Mouse (Mus musculus) thymus, adult 2 months (tissue): ENCODE data around the gene Azgp1. TPM values are rescaled to one million over a fixed set of nuclear protein-coding genes. Genes with fewer than 3 reads are reported as not detected.
"Not testable (repeated sequence)": the region's sequence is repeated elsewhere in the genome, so short reads cannot be mapped to it uniquely, and the experiment has no call there.

Source experiments
- DNase-seq: peaks from one replicate; pipeline ENCODE4 v3.0.0; 2021
- H3K27ac ChIP-seq: fragments of 200-500 bp; 2 replicates; pipeline ENCODE4 v1.5.1; 2012; ENCODE audit warnings: low read length, control low read depth; ENCODE audit not compliant: control insufficient read depth, insufficient read depth
- H3K27me3 ChIP-seq: fragments of 200-500 bp; 2 replicates; pipeline ENCODE4 v1.6.1; 2012; ENCODE audit warnings: mild to moderate bottlenecking, low read length, moderate library complexity, mixed read lengths; ENCODE audit not compliant: control insufficient read depth, insufficient read depth
- H3K36me3 ChIP-seq: fragments of 200-500 bp; 2 replicates; pipeline ENCODE4 v1.6.1; 2012; ENCODE audit warnings: mild to moderate bottlenecking, low read length, moderate library complexity; ENCODE audit not compliant: control insufficient read depth, insufficient read depth
- H3K4me1 ChIP-seq: fragments of 200-500 bp; replicated peaks from 2 replicates; pipeline ENCODE4 v1.6.1; 2012; ENCODE audit warnings: low read length; ENCODE audit not compliant: control insufficient read depth, insufficient read depth
- H3K4me3 ChIP-seq: fragments of 200-500 bp; 2 replicates; pipeline ENCODE4 v1.5.1; 2012; ENCODE audit warnings: mild to moderate bottlenecking, low read length, control low read depth, moderate library complexity; ENCODE audit not compliant: control insufficient read depth, insufficient read depth
- CTCF ChIP-seq: fragments of 200-500 bp; IDR thresholded peaks from 2 replicates; pipeline ENCODE4 v1.5.1; 2012; ENCODE audit warnings: mild to moderate bottlenecking, control low read depth, low read length, moderate library complexity, borderline replicate concordance; ENCODE audit not compliant: control insufficient read depth, poor library complexity, insufficient read depth; ENCODE audit errors: extremely low read depth
- POLR2A ChIP-seq: fragments of 200-500 bp; IDR thresholded peaks from 2 replicates; pipeline ENCODE4 v1.6.1; 2012; ENCODE audit warnings: mild to moderate bottlenecking, low read length, control low read depth, moderate library complexity; ENCODE audit not compliant: control insufficient read depth, poor library complexity, insufficient read depth; ENCODE audit errors: extremely low read depth
- WGBS: fragments of 180-500 bp; shearing (Covaris S2); methylation state at CpG from one replicate; pipeline ENCODE4 v1.1.7; 2018; 5-methylcytosine and 5-hydroxymethylcytosine counted together
- polyA plus RNA-seq: library from polyadenylated mRNA; depleted of rRNA; stranded (reverse); fragments of >200 nt; gene quantifications from 2 replicates; pipeline ENCODE4 v1.2.3, GENCODE M21; 2012; rRNA removed

The Azgp1 gene
- polyA plus RNA-seq = 0.96 TPM in 1 of 2 replicates, not detected in the other

- no peaks in the 10 kb centered on the region for H3K27me3 ChIP-seq
- no peak within 1 kb of the TSS for H3K27ac ChIP-seq
- no peaks in the 10 kb centered on the region for H3K4me1 ChIP-seq
- no peak for DNase-seq
- TF ChIP-seq CTCF (no peak), POLR2A (no peak)
- H3K4me3 ChIP-seq = no peak within 1 kb of the TSS
- 39% methylated on average over 4 of the region's 4 CpGs for WGBS
- H3K36me3 ChIP-seq = no peaks in the 10 kb centered on the region
These were observed at the start of gene Azgp1 for GRCm38 (mm10) chr5:137981300-137981699. Azgp1 (plus strand) TSS chr5:137981520.

- H3K4me1 ChIP-seq, DNase-seq, H3K27ac ChIP-seq, H3K27me3 ChIP-seq, H3K4me3 ChIP-seq, H3K36me3 ChIP-seq: not testable (repeated sequence)
- WGBS = 92% methylated on average over 2 of the region's 2 CpGs
These were observed 47.4 kb upstream of the Azgp1 start for GRCm38 (mm10) chr5:137933934-137934333.

- no peak for TF ChIP-seq CTCF
- TF ChIP-seq POLR2A = no peak
- H3K27me3 ChIP-seq = no peaks in the 10 kb centered on the region
- H3K27ac ChIP-seq = no peak overlapping the region
- H3K4me3 ChIP-seq = no peak overlapping the region
- 96% methylated on average over 2 of the region's 2 CpGs for WGBS
- no peak for DNase-seq
- H3K36me3 ChIP-seq = no peaks in the 10 kb centered on the region
- no peaks in the 10 kb centered on the region for H3K4me1 ChIP-seq
These were observed 44.8 kb upstream of the Azgp1 start for GRCm38 (mm10) chr5:137936486-137936885.

DNA sequence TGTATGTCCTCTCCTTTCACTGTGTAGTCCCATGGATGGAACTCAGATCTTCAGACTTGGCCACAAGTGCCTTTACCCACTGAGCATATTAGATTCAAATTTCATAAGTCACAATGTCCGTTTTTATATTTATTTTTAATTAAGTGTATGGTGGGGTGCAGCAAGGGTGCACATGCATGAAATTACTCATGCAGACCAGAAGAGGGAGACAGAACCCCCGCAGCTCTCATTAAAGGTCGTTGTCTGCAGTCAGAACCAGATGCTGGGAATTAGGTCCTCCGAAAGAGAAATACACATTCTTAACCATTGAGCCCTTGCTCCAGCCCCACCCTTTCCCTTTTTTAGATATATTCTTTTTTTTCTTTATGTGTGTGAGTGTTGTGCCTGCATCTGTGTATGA lies 44.1 kb upstream of the Azgp1 start:
- Histone ChIP-seq H3K4me3 (no peak overlapping the region), H3K36me3 (no peaks in the 10 kb centered on the region), H3K27ac (no peak overlapping the region), H3K4me1 (no peaks in the 10 kb centered on the region), H3K27me3 (no peaks in the 10 kb centered on the region)
- no peak for DNase-seq
- WGBS = 66% methylated on average over 4 of the region's 4 CpGs
- TF ChIP-seq POLR2A = no peak
- no peak for TF ChIP-seq CTCF

DNA sequence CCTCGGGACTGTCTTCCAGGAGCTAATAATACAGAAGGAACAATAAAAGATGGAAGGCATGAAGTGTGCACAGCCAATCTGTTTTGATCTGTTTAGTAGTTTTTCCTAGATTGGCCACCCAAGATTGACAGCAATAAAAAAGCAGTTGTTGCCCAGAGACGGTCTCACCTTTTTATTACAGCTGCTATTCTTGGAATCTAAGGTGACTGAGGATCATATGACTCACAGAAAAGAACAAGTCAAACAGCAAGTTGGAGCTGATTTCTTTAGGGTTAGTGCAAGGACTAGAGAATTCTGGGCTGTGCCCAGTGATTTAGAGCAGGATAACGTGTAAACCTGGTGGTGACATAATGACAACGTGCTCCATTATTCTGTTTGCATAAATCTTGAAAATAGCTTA lies 40.4 kb upstream of the Azgp1 start:
- no peak for DNase-seq
- Histone ChIP-seq H3K4me3 (no peak overlapping the region), H3K36me3 (no peaks in the 10 kb centered on the region), H3K27me3 (no peaks in the 10 kb centered on the region), H3K4me1 (no peaks in the 10 kb centered on the region), H3K27ac (no peak overlapping the region)
- 81% methylated on average over 4 of the region's 4 CpGs for WGBS
- TF ChIP-seq POLR2A = no peak
- TF ChIP-seq CTCF = no peak

- no peaks in the 10 kb centered on the region for H3K27me3 ChIP-seq
- no peak for TF ChIP-seq CTCF
- no peak for TF ChIP-seq POLR2A
- no peak overlapping the region for H3K27ac ChIP-seq
- H3K4me1 ChIP-seq = no peaks in the 10 kb centered on the region
- DNase-seq = no peak
- H3K4me3 ChIP-seq = no peak overlapping the region
- WGBS = 75% methylated on average over 1 of the region's 1 CpGs
- no peaks in the 10 kb centered on the region for H3K36me3 ChIP-seq
These were observed 38.2 kb upstream of the Azgp1 start for GRCm38 (mm10) chr5:137943133-137943532.

DNA sequence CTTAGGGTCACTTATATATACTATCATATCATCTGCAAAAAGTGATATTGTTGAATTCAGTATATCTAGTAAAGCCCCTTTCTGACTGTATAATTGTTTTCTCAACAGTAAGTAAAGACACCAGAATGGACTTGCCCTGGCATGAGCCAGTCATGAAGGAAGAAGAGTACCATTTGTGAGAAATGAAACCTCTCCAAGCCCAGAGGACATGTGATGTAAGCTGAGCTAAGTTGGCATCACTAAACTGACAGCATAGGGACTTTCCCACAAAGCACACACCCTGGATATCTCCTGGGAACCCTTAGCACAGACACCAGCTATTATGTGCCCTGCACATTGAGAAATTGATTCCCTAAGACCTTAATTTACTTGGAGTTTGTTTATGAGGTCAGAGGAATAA lies 34.0 kb upstream of the Azgp1 start:
- TF ChIP-seq CTCF (no peak), POLR2A (no peak)
- Histone ChIP-seq H3K27ac (no peak overlapping the region), H3K4me1 (no peaks in the 10 kb centered on the region), H3K36me3 (no peaks in the 10 kb centered on the region), H3K4me3 (no peak overlapping the region), H3K27me3 (no peaks in the 10 kb centered on the region)
- no peak for DNase-seq
